Mouse (Mus musculus) CD4-positive naive resting alpha-beta T cell, adult 57 days (primary cell): ENCODE data around the gene Ccdc14. TPM values are rescaled to one million over a fixed set of nuclear protein-coding genes. Genes with fewer than 3 reads are reported as not detected.

Experiments used
- total RNA-seq: library from RNA; stranded (reverse); gene quantifications from one replicate; pipeline ENCODE4 v1.2.4, GENCODE M21; 2023

The Ccdc14 gene
- 2.8 TPM for total RNA-seq

GRCm38 (mm10) chr16:34690334-34691144, at the start of gene Ccdc14:
Ccdc14 (plus strand) TSS chr16:34690616.

GRCm38 (mm10) chr16:34649621-34650020, 40.8 kb upstream of the Ccdc14 start, which contains the start of gene Ropn1:
Ropn1 (plus strand) TSS chr16:34649921.

GRCm38 (mm10) chr16:34745065-34745585, 54.7 kb downstream of the Ccdc14 start, which contains the start of gene Mylk:
Mylk (plus strand) TSS chr16:34745210.

Other genes with a start within 250 kb of the Ccdc14 start
- 1.5 TPM for gene Kalrn, start 117.1 kb upstream of the Ccdc14 start, total RNA-seq
- gene Ropn1, start 40.7 kb upstream of the Ccdc14 start, total RNA-seq: not detected
- 1.6 TPM for gene Mylk, start 54.6 kb downstream of the Ccdc14 start, total RNA-seq